Comparison of ENCODE assay signal across 8 mouse cellular contexts in the genomic region with DNA sequence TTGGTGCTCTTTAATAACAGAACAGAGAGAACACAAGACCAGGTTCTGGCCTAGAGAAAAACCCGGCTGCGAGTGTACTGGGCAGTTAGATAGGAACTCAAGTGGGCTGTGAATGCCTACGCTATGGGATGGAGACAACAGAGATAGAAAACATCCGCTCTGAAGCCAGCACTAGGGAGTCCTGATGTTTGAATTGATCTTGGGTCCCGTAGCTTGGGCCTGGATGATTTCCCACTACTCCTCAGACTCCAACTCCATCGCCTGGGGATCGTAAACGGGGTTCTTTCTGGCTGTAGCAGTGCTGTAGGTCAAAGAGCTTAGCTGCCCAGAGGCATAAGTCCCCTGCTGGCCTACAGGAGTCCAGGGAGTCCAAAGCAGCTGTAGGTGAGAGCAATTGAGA. TPM values are rescaled to one million over a fixed set of nuclear protein-coding genes. Genes with fewer than 3 reads are reported as not detected.
DNase-seq lines count a peak whose midpoint lies in the region; ATAC-seq and TF ChIP-seq lines count a peak whose summit lies in the region.

No protein-coding gene starts in this region.

- DNase-seq in embryo, embryonic 10.5 days (ENCODE audit: low spot score) = peak; percentile 51
- no peak for DNase-seq in embryo, embryonic 10 days (ENCODE audit: low spot score)
- no peak for DNase-seq in liver, embryonic 13.5 days
- no peak for DNase-seq in c-Kit-positive CD71-positive TER-119-positive erythroid progenitor cells, embryonic 14.5 days (ENCODE audit: low spot score)
- no peak for DNase-seq in gastrocnemius, adult 18-20 months (ENCODE audit: low spot score)
- DNase-seq in thymus, postnatal 36 days = no peak

- H3K4me3 ChIP-seq in C2C12 (ENCODE audit: insufficient read depth, poor library complexity, severe bottlenecking) = peak overlapping the region; percentile 72
- peak overlapping the region; percentile 89 for H3K4me3 ChIP-seq in forebrain, embryonic 13.5 days
- H3K4me3 ChIP-seq in liver, embryonic 13.5 days (replicated peaks) = peak overlapping the region; percentile 81

- H3K4me2 ChIP-seq in forebrain, embryonic 13.5 days = peak overlapping the region; percentile 85
- peak overlapping the region; percentile 96 for H3K4me2 ChIP-seq in liver, embryonic 13.5 days

- H3K9me3 ChIP-seq in forebrain, embryonic 13.5 days (replicated peaks) = no peaks in the 10 kb centered on the region
- H3K9me3 ChIP-seq in liver, embryonic 13.5 days (replicated peaks) = no peaks in the 10 kb centered on the region

- H3K9ac ChIP-seq in forebrain, embryonic 13.5 days = peak overlapping the region; percentile 91
- peak overlapping the region; percentile 87 for H3K9ac ChIP-seq in liver, embryonic 13.5 days

- no peaks in the 10 kb centered on the region for H3K27me3 ChIP-seq in C2C12 (ENCODE audit: control insufficient read depth, insufficient read depth, insufficient read length)
- H3K27me3 ChIP-seq in forebrain, embryonic 13.5 days = no peaks in the 10 kb centered on the region
- H3K27me3 ChIP-seq in liver, embryonic 13.5 days = 0 out of 2 replicates have a peak, but pooled peaks cover 3% of the 10 kb centered on the region

- H3K36me3 ChIP-seq in C2C12 (ENCODE audit: control insufficient read depth, insufficient read depth) = peaks cover 19% of the 10 kb centered on the region
- H3K36me3 ChIP-seq in forebrain, embryonic 13.5 days (ENCODE audit: poor library complexity, severe bottlenecking) = peaks cover 18% of the 10 kb centered on the region
- H3K36me3 ChIP-seq in liver, embryonic 13.5 days = peaks cover 10% of the 10 kb centered on the region

- WGBS in forebrain, embryonic 13.5 days = 20% methylated on average over 8 of the region's 8 CpGs
- WGBS in liver, embryonic 13.5 days (ENCODE audit: insufficient replicate concordance) = 36% methylated on average over 8 of the region's 8 CpGs

- peaks cover 10% of the 10 kb centered on the region for H3K79me2 ChIP-seq in C2C12 (ENCODE audit: control insufficient read depth, insufficient read depth)

- no peaks in the 10 kb centered on the region for H3K79me3 ChIP-seq in C2C12 (ENCODE audit: low read depth)

- peak overlapping the region; percentile 85 for H3K27ac ChIP-seq in forebrain, embryonic 13.5 days
- peak overlapping the region; percentile 74 for H3K27ac ChIP-seq in liver, embryonic 13.5 days

- ATAC-seq in forebrain, embryonic 13.5 days = no peak
- no peak for ATAC-seq in liver, embryonic 13.5 days (ENCODE audit: low read depth)

- H3K4me1 ChIP-seq in forebrain, embryonic 13.5 days = peaks cover 26% of the 10 kb centered on the region
- H3K4me1 ChIP-seq in liver, embryonic 13.5 days (replicated peaks) = peaks cover 28% of the 10 kb centered on the region

- no peak for TF ChIP-seq CTCF in C2C12 (IDR thresholded peaks at IDR 0.05; ENCODE audit: control insufficient read depth, insufficient read depth, insufficient read length)

- peak overlapping the region; percentile 85 for H3ac ChIP-seq in C2C12 (ENCODE audit: control insufficient read depth, insufficient read length, low read depth)

TF ChIP-seq in C2C12, 6 proteins besides CTCF, POLR2A, EP300 and RAD21:
- TF ChIP-seq MYOG (IDR thresholded peaks at IDR 0.05; ENCODE audit: control insufficient read depth, extremely low read depth, insufficient read length) (no peak), MYOD1 (IDR thresholded peaks at IDR 0.05; ENCODE audit: control insufficient read depth, insufficient read length, low read depth) (no peak), MAX (IDR thresholded peaks at IDR 0.05) (no peak), CEBPB (IDR thresholded peaks at IDR 0.05; ENCODE audit: low read depth) (no peak)
TF ChIP-seq in C2C12: peak in this region for 0.

RNA-seq across cellular contexts. Expression of gene Camta2, which starts 0.5 kb away (rescaled TPM):
- 9.0 TPM for polyA plus RNA-seq in C2C12 (2012; fragmentation: generic; extraction: Trizol)
- polyA plus RNA-seq in forebrain, embryonic 13.5 days (2015; fragmentation: Nextera tagmentation; extraction: Ambion mirVana) = 11.9 and 13.9 TPM in 2 replicates
- polyA plus RNA-seq in liver, embryonic 13.5 days (2015; fragmentation: Nextera tagmentation; extraction: Ambion mirVana) = 2.8 and 3.6 TPM in 2 replicates
- total RNA-seq in gastrocnemius, adult 18-20 months (2021) = 10 to 100 TPM; 40.6 TPM

RNA-seq across cellular contexts. Expression of gene Inca1, which starts 11.6 kb away (rescaled TPM):
- polyA plus RNA-seq in C2C12 (2012; fragmentation: generic; extraction: Trizol) = 0.42 TPM
- polyA plus RNA-seq in forebrain, embryonic 13.5 days (2015; fragmentation: Nextera tagmentation; extraction: Ambion mirVana) = 0.87 and 0.89 TPM in 2 replicates
- 1.2 and 1.3 TPM in 2 replicates for polyA plus RNA-seq in liver, embryonic 13.5 days (2015; fragmentation: Nextera tagmentation; extraction: Ambion mirVana)
- 1 to 10 TPM; 4.1 to 6.4 TPM for total RNA-seq in gastrocnemius, adult 18-20 months (2021)

RNA-seq across cellular contexts. Expression of gene Kif1c, which starts 12.0 kb away (rescaled TPM):
- 99.8 TPM for polyA plus RNA-seq in C2C12 (2012; fragmentation: generic; extraction: Trizol)
- polyA plus RNA-seq in forebrain, embryonic 13.5 days (2015; fragmentation: Nextera tagmentation; extraction: Ambion mirVana) = 1.3 and 1.5 TPM in 2 replicates
- 0.58 and 0.73 TPM in 2 replicates for polyA plus RNA-seq in liver, embryonic 13.5 days (2015; fragmentation: Nextera tagmentation; extraction: Ambion mirVana)
- 100 to 1,000 TPM; 587 to 632 TPM for total RNA-seq in gastrocnemius, adult 18-20 months (2021)

RNA-seq across cellular contexts. Expression of gene Spag7, which starts 19.2 kb away (rescaled TPM):
- 75.4 TPM for polyA plus RNA-seq in C2C12 (2012; fragmentation: generic; extraction: Trizol)
- 173 and 177 TPM in 2 replicates for polyA plus RNA-seq in forebrain, embryonic 13.5 days (2015; fragmentation: Nextera tagmentation; extraction: Ambion mirVana)
- 69.2 and 72.4 TPM in 2 replicates for polyA plus RNA-seq in liver, embryonic 13.5 days (2015; fragmentation: Nextera tagmentation; extraction: Ambion mirVana)
- total RNA-seq in gastrocnemius, adult 18-20 months (2021) = 100 to 1,000 TPM in 1 of 2 experiments, 10 to 100 TPM in 1; 83.4 to 103 TPM

RNA-seq across cellular contexts. Expression of gene Eno3, which starts 31.4 kb away (rescaled TPM):
- 1,151 TPM for polyA plus RNA-seq in C2C12 (2012; fragmentation: generic; extraction: Trizol)
- 7.1 and 7.4 TPM in 2 replicates for polyA plus RNA-seq in forebrain, embryonic 13.5 days (2015; fragmentation: Nextera tagmentation; extraction: Ambion mirVana)
- polyA plus RNA-seq in liver, embryonic 13.5 days (2015; fragmentation: Nextera tagmentation; extraction: Ambion mirVana) = 5.5 and 6.7 TPM in 2 replicates
- 1,000 to 10,000 TPM; 5,616 to 7,081 TPM for total RNA-seq in gastrocnemius, adult 18-20 months (2021)

Comparison
In these comparisons a context has a peak if more than half of its experiments do, and no peak if none do; other contexts are left out.
1. RNA of gene Kif1c, which starts 12.0 kb away (polyA plus RNA-seq): 99.8 TPM in C2C12 (single experiment); 1.3 to 1.5 TPM in forebrain, embryonic 13.5 days and 0.58 to 0.73 TPM in liver, embryonic 13.5 days; every median in the first group is over 10 times any median in the second.
2. Peak in every context shown above with its lines, with median percentiles within 50 percentile points of each other: H3K4me3 ChIP-seq.